Mouse (Mus musculus): ENCODE results near the gene Tecta.

The Tecta gene

DNA sequence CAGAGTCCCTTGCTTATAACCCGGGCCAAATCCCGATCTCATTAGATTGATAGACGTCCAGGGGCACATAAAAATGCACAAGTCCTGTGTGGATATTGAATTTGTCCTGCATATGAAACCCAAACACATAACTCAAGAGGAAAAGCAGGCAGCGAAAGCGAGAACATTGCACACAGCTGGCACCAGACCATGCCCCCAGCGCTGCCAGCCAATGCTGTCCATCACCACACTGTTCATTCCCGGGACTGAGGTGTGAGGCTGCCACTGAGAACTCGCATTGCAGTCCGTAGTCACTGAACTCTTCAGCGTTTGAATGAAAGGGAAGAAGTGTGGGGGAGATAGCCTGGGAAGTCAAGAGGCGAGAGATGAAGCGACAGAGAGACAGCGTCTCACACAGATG is 14.1 kb downstream of the Tecta start:
- DNase-seq = no peak

- DNase-seq = no peak
These were observed 16.9 kb downstream of the Tecta start for GRCm38 (mm10) chr9:42382628-42383347.

DNA sequence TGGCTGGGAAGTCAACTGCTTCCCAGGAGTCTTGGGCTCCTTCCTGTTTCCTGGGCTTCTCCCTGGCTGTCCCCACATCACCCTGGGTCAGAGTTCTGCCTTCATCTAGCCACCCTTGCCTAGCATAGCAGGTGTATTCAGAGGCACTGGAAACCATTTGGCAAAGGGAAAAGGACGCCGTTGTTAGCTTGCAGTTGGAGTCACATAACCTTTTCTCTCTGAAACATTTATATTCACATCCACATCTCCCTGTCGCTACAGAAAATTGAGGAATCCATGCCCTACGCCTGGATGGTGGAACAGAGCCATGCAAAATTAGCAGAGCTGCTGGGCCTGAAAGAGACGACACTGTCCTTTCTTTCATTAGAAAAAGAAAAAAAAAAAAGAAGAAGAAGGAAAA is 17.7 kb downstream of the Tecta start:
- no peak for DNase-seq

GRCm38 (mm10) chr9:42378071-42378470 is 21.7 kb downstream of the Tecta start:
- no peak for DNase-seq

DNA sequence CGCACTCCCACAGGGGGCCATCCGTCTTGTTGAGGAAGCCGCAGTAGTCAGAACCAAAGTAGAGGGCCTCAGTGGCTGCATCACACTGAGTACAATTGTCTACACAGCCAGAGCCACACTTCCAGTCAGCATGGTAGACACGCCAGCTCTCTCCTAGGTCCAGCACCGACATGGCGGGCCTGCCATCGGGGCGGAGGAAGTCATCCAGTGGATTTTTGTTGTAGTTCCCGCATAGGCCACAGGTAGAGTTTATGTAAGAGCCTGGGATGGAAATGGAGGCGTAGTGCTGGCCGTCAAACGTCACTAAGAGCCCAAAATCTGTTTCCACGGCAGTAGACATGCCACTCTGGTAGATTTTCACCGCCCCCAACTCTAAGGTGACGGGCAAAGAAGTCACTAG is 22.1 kb downstream of the Tecta start:
- DNase-seq = no peak

DNA sequence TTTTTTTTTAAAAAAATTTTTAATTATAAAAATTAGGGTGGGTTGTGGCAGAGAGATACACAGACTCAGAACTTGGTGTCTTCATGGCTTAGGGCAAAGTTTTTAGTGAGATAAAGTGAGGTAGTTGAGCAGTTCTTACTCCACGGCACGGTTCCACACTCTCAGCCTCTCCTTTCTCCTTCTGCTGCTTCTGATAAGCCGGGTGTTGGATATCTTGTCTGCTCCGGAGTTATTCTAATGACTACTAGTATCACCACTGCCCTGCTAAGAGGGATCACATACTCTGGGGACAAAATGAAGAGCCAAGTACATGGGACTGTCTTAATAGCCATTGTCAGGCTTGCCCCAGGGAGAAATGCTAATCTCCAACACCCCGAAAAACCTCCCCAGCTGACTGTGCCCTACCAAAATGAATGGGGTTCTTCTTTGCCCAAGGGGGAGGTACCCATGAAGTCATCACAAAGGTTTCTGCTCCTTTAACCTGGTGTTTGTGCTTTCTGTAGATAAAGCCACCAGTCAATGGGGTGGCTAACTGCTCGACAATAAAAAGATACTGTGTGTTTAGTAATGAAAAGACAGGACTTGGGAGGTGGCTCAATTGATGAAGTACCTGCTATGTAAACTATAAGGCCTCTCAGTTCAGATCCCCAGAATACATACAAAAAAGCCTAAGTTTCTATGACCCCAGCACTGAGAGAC is 27.9 kb downstream of the Tecta start:
- no peak for DNase-seq

- DNase-seq = no peak
These were observed 42.1 kb downstream of the Tecta start for GRCm38 (mm10) chr9:42357585-42357984.

DNA sequence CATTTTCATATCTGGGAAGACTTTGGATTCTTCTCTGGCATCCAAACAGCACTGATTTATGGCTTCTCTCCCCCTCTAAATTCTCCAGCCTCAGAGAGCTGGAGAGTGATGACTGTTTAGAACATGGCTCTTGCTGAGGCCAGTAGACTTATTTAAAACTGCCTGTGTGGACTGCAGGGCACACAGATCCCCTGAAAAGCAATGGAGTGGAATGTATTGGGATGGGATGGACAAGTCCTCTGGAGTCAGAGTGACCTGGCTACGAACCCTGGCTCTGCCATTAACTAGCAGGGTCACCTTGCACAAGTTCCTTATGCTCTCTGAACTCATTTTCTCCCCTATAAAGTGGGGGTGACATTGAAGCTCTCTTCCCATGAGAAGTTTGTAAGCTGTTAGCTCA is 44.9 kb downstream of the Tecta start:
- no peak for DNase-seq

DNA sequence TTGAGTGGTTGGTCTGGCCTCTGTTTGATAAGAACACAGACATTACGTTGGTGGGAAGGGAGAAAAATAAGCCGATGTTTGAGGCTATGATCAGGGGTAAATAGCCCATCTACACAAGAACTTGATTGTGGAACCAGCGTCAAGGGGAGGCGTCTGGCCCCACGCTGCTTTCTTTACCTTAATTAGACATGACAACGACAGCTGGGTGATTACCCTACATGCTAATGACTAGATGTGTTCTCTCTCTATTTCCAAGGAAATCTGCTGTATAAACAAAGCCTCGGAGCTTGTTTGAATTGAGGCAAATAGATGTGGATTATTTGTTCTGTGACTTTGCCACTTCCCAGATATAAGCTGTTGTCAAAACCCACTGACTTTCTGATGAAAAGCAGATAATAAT is 49.9 kb downstream of the Tecta start:
- DNase-seq = no peak

GRCm38 (mm10) chr9:42346297-42346696 is 53.4 kb downstream of the Tecta start:
- DNase-seq = no peak

DNA sequence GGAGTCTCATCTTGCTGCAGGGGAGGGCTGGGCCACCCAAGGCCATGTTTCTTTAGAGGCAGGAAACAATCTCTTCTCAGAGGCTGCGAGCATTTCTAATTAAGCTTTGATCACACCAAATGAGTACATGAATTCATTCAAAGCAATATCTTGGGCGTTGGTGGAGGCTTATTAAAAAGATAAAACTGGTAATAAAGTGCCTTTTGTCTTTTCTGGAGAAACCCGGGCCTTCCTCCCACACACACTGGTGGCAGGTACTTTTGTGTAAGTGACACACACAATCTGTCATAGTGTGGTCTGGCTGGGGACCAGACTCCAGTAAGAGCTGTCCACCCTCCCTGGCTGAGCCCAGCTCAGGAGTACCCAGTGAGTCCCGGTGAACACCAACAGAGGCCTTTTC is 60.6 kb downstream of the Tecta start:
- no peak for DNase-seq

- no peak for DNase-seq
These were observed 62.7 kb downstream of the Tecta start for GRCm38 (mm10) chr9:42337026-42337425.

DNA sequence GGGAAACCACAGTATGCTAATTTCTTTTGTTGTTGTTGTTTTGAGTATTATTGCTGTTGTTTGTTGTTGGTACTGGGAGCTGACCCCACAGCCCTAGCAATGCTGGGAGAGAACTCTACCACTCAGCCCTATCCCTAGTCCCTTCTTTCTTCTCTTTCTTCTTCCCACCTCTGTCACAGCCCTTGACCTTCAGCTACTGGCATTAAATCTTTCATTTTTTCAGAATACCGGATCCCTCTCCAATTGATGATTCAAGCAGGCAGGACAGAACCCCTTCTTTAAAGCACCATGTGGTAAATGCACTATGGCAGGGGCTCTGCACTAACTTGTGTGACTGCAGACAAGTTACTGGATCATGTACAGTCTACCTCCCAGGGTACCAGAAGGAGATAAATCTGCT is 63.2 kb downstream of the Tecta start:
- DNase-seq = no peak

DNA sequence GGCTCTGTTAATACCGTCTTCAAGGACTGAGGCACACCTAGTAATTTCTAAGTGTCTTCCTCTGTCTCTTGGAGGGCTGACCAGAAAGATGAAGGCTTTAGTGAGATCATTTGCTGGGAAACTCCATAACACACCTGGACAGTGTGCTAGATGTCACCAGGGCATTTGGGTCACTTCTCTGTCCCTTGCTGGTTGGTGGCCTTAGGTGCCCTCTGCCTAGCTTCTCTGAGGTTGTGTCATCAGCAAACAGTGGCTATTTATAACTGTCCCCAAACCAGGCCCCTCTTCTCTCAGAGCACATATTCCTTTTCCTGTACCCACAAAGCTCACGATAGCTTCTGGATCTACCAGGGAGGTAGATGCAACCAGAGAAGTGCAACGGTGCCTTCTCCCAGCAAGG is 64.8 kb downstream of the Tecta start:
- DNase-seq = no peak

DNA sequence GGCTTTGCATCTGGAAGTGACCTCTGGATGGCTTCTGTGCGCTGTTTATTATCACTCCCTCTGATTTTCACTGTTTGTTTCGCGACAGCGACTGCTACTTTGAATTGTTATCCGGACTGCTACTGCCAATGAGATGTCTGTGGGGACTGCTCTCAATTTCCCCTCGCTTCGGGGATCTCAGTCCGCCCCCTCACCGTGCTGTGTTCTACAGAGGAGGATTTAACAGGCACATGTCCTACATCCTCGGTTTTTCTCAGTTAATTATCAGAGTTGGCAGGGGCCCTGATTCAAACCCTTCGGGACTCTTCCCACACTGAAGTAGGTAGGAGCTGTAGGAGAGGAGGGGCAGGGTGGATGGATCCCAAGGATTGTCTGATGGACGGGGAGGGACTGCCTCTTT is 67.0 kb downstream of the Tecta start:
- DNase-seq = no peak

DNA sequence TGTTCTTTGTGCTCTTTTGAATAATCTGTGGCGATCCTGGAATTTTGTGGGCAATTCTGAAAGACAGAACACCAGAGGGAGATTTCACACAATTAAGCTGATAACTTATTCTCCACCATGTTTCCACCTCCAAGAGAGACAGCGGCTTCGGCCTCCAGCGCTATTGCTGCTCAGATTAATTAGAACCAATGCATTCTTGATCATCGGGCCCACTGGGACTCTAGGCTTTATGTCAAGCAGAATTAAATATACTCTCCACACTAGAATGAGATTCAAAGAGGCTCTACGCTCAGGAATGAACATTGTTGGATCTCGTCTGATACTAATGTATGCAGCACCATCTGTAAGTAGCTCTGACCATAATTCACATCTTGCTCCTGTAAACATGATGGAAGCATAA is 68.4 kb downstream of the Tecta start:
- no peak for DNase-seq

- DNase-seq = peak; percentile 18
These were observed 70.0 kb downstream of the Tecta start for GRCm38 (mm10) chr9:42329753-42330152.

GRCm38 (mm10) chr9:42326688-42327440 is 72.9 kb downstream of the Tecta start:
- DNase-seq = peak; percentile 18

DNA sequence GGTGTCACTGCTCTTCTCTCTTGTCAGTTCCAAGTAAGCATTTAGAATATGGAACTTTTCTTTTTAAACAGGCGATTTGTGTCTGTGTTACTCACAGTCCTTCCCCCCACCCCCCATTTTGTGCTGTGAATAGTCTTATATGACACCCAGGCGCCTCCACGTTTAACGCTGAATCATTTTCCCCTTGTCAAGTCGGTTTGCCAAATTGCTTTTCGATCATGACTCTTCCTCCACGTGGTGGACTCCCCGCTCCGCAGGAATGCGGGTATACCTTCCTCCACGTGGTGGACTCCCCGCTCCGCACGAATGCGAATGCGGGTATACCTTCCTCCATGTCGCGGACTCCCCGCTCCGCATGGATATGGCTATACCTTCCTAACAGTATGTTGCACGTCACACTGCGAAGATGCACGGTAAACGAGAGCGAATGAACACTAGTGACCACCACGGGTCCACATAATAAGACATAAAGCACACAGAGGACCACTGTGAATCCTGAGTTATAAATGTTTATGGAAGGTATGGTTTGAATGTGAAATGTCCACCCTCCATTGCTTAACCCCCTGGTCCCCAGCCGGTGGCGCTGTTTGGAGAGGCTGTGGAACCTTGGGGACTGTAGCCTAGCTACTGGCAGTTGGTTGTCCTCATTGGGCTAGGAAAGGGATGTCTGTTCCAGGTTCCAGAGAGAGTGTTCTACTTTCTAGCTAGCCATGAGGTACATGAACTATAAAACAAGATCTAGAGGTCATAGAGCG is 74.9 kb downstream of the Tecta start:
- DNase-seq = no peak

GRCm38 (mm10) chr9:42323238-42323637 is 76.5 kb downstream of the Tecta start:
- no peak for DNase-seq

DNA sequence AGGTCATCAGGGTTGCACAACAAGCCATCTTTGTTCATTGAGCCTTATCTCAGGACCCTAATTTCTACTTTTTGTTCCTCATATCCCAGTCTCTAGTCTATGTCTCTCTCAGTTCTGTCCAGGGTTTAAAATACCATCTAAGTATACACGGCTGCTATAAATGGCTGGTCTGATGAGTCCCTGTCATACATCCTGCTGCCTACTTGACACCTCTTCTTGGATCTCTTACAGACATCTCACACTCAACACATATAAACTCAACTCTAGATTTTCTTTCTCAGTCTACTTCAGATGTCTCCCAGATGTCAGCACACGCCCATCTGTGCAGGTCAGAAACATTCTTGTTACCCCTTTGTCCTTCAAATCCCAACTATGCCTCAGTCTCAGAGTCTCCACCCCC is 78.3 kb downstream of the Tecta start:
- DNase-seq = no peak

DNA sequence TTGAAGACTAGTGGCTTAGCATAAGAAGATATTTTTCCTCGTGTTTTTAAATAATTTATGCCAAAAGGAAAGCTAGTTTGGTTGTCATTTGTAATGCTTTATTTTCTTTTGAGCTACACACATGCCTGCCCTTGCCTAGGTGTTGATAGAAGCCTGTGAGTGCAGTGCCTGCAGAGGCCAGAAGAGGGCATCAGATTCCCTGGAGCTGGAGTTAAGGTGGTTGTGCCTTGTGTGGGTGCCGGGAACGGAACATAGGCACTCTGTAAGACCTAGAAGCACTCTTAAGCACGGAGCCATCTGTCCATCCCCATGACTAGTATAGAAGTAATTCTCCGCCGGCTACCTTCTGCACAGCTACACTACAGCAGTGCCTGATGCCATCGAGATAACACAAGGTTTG is 79.1 kb downstream of the Tecta start:
- DNase-seq = no peak

DNA sequence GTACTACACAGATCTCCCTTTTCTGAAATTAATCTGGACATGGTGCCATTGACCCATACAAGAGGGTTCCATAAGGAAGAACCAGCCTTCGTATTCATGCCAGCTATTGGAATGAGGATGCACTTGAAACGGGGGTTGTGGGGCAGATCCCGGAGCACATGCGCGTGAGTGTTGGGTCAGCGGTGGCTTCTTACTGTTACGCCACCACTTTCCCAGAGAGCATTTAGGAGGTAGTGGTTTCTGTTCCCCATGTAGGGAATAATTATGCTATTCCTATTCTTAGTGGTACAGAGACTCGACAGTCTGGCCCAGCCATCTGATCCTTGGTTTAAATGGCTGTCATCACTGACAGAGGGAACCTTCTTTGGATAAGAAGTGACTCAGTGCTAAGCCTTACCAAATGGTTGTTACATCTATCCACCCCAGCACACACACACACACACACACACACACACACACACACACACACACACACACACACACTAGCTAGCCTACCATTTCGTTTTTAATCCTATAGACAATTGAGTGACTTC is 81.2 kb downstream of the Tecta start:
- DNase-seq = no peak

Measured in kidney, adult 18-20 months (tissue).